Mouse (Mus musculus) bone marrow macrophage, adult 2 months (primary cell): ENCODE results near the gene Ttc28.

Experiments used
- CTCF ChIP-seq: IDR thresholded peaks from 2 replicates; pipeline ENCODE4 v1.5.1; 2012; ENCODE audit warnings: low read depth, mild to moderate bottlenecking, low read length, moderate library complexity
- POLR2A ChIP-seq: IDR thresholded peaks from 2 replicates; pipeline ENCODE4 v1.6.1; 2012; ENCODE audit warnings: mild to moderate bottlenecking, low read depth, low read length, borderline replicate concordance

GRCm38 (mm10) chr5:110924636-110925035 is 45.0 kb downstream of the Ttc28 start:
- TF ChIP-seq CTCF: no peak
- TF ChIP-seq POLR2A: no peak
